Mouse (Mus musculus) MEL-GATA-1-ER (cell line): ENCODE measurements around the gene Vmn1r214.

Experiments
- DNase-seq: peaks from one replicate; pipeline ENCODE4 v3.0.0-alpha.2; 2012; ENCODE audit warnings: low read depth; ENCODE audit errors: extremely low read depth

Gene Vmn1r214

GRCm38 (mm10) chr13:23030118-23030517 lies at the start of gene Vmn1r214:
TSS of gene Vmn1r214 (plus strand) at chr13:23030418.
- DNase-seq = no peak

- DNase-seq = no peak
These were observed 39.9 kb upstream of the Vmn1r214 start for GRCm38 (mm10) chr13:22990214-22990891.

DNA sequence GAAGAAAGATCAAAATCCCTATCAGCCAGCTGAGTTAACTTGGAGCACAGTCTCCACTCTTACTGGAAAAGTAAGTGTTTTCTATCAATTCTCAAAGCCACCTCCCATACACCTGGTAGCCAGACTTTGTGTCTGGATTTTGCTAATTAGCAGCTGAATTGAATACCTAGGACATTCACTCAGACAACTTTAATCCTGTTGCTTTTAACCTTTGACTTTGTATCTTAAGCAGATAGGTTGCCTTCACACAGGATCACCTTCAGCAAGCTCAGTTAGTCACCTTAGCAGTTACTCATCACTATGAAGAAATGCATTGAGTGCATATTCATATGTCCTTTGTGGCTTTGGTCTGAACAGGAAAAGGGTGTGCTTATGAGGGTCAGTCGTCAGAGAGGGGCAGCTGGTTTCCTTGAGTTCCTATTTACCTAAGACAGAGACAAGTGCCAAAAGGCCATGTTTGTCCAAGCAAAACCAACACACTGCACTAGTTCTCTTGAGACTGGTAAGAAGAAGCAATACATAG lies 38.0 kb upstream of the Vmn1r214 start:
- no peak for DNase-seq

- no peak for DNase-seq
These were observed 37.5 kb upstream of the Vmn1r214 start for GRCm38 (mm10) chr13:22992721-22993120.

GRCm38 (mm10) chr13:23007356-23007755 lies 22.9 kb upstream of the Vmn1r214 start, which contains the start of gene Vmn1r213:
TSS of gene Vmn1r213 (plus strand) at chr13:23007656.
- no peak for DNase-seq

DNA sequence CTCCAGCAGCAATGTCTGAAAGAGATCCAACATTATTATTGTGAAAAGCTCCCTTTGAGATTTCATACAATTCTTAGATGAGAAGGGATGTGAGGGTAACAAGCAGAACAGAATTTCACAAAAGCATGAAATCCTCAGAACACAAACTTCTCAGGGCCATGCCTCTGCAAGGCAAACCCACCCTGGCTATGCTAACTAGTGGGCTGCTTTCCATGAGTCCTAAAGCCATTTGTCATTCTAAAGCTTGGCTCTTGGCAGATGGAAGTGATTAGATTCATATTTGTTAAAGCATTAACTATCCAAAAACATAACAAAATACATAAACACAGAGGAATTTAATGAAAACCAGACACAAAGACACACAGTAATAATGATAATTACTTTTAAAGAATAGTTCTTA lies 12.1 kb upstream of the Vmn1r214 start:
- no peak for DNase-seq

GRCm38 (mm10) chr13:23024812-23025211 lies 5.4 kb upstream of the Vmn1r214 start:
- DNase-seq = no peak

- DNase-seq = no peak
These were observed 27.6 kb downstream of the Vmn1r214 start for GRCm38 (mm10) chr13:23057778-23058177.

- no peak for DNase-seq
These were observed 37.5 kb downstream of the Vmn1r214 start, which contains the start of gene Vmn1r215 for GRCm38 (mm10) chr13:23067725-23068124. TSS of gene Vmn1r215 (plus strand) at chr13:23068025.

GRCm38 (mm10) chr13:23069312-23069711 lies 39.1 kb downstream of the Vmn1r214 start:
- no peak for DNase-seq
